Mouse (Mus musculus): ENCODE measurements around the gene Btbd18. TPM values are rescaled to one million over a fixed set of nuclear protein-coding genes. Genes with fewer than 3 reads are reported as not detected.

Gene Btbd18
- polyA plus RNA-seq, 1 experiment from 2014 or later = 0.10 TPM

- no peaks in the 10 kb centered on the region for H3K27me3 ChIP-seq (replicated peaks)
- H3K9me3 ChIP-seq (replicated peaks) = no peaks in the 10 kb centered on the region
- H3K9ac ChIP-seq = no peak overlapping the region; the same call in 1 of the 2 replicates
- ATAC-seq (ENCODE audit: insufficient number of reproducible peaks, low FRiP score) = no peak
- peak overlapping the region; percentile 68; the same call in 1 of the 2 replicates for H3K4me2 ChIP-seq
- WGBS = 88% methylated on average over 1 of the region's 1 CpGs
- H3K4me3 ChIP-seq = no peak overlapping the region
- H3K36me3 ChIP-seq = peaks cover 7% of the 10 kb centered on the region
- H3K27ac ChIP-seq (ENCODE audit: poor library complexity, severe bottlenecking) = peak overlapping the region; percentile 100
- peaks cover 62% of the 10 kb centered on the region for H3K4me1 ChIP-seq (replicated peaks)
Measured at GRCm38 (mm10) chr2:84632001-84632400, 26.9 kb upstream of the Btbd18 start.

GRCm38 (mm10) chr2:84632999-84633398, 25.9 kb upstream of the Btbd18 start:
- Histone ChIP-seq H3K4me1 (replicated peaks) (peaks cover 66% of the 10 kb centered on the region), H3K4me2 (peak overlapping the region; percentile 68), H3K36me3 (peaks cover 7% of the 10 kb centered on the region), H3K27ac (ENCODE audit: poor library complexity, severe bottlenecking) (peak overlapping the region; percentile 100), H3K27me3 (replicated peaks) (no peaks in the 10 kb centered on the region), H3K9ac (peak overlapping the region; percentile 55), H3K9me3 (replicated peaks) (no peaks in the 10 kb centered on the region), H3K4me3 (peak overlapping the region; percentile 20; the same call in 1 of the 2 replicates)
- peak; percentile 29; the same call in 1 of the 2 replicates for ATAC-seq (ENCODE audit: insufficient number of reproducible peaks, low FRiP score)
- 0% methylated on average over 3 of the region's 3 CpGs for WGBS

GRCm38 (mm10) chr2:84634006-84634405, 24.9 kb upstream of the Btbd18 start:
- 34% methylated on average over 4 of the region's 4 CpGs for WGBS
- Histone ChIP-seq H3K4me1 (replicated peaks) (peaks cover 71% of the 10 kb centered on the region), H3K27ac (ENCODE audit: poor library complexity, severe bottlenecking) (peak overlapping the region; percentile 100), H3K4me2 (peak overlapping the region; percentile 72), H3K9ac (peak overlapping the region; percentile 78), H3K36me3 (peaks cover 6% of the 10 kb centered on the region), H3K27me3 (replicated peaks) (no peaks in the 10 kb centered on the region), H3K4me3 (peak overlapping the region; percentile 19), H3K9me3 (replicated peaks) (no peaks in the 10 kb centered on the region)
- 0 out of 2 replicates have a peak, but pooled peaks have one; percentile 16 for ATAC-seq (ENCODE audit: insufficient number of reproducible peaks, low FRiP score)

GRCm38 (mm10) chr2:84634934-84635482, 23.9 kb upstream of the Btbd18 start:
- 10% methylated on average over 4 of the region's 4 CpGs for WGBS
- Histone ChIP-seq H3K4me2 (peak overlapping the region; percentile 72), H3K36me3 (peaks cover 2% of the 10 kb centered on the region; the same call in 1 of the 2 replicates), H3K27ac (ENCODE audit: poor library complexity, severe bottlenecking) (peak overlapping the region; percentile 100), H3K9me3 (replicated peaks) (no peaks in the 10 kb centered on the region), H3K9ac (peak overlapping the region; percentile 78), H3K27me3 (replicated peaks) (no peaks in the 10 kb centered on the region), H3K4me3 (peak overlapping the region; percentile 34), H3K4me1 (replicated peaks) (peaks cover 76% of the 10 kb centered on the region)
- ATAC-seq (ENCODE audit: insufficient number of reproducible peaks, low FRiP score) = no peak

- WGBS = 2% methylated on average over 2 of the region's 2 CpGs
- H3K9me3 ChIP-seq (replicated peaks) = no peaks in the 10 kb centered on the region
- ATAC-seq (ENCODE audit: insufficient number of reproducible peaks, low FRiP score) = peak; percentile 90
- peak overlapping the region; percentile 78; the same call in 1 of the 2 replicates for H3K9ac ChIP-seq
- peak overlapping the region; percentile 34; the same call in 1 of the 2 replicates for H3K4me3 ChIP-seq
- H3K27me3 ChIP-seq (replicated peaks) = no peaks in the 10 kb centered on the region
- peak overlapping the region; percentile 72 for H3K4me2 ChIP-seq
- H3K27ac ChIP-seq (ENCODE audit: poor library complexity, severe bottlenecking) = peak overlapping the region; percentile 100
- H3K4me1 ChIP-seq (replicated peaks) = peaks cover 81% of the 10 kb centered on the region
- H3K36me3 ChIP-seq = 0 out of 2 replicates have a peak, but pooled peaks cover 3% of the 10 kb centered on the region
Measured at GRCm38 (mm10) chr2:84635611-84636010, 23.3 kb upstream of the Btbd18 start.

- Histone ChIP-seq H3K4me3 (peak overlapping the region; percentile 34), H3K4me2 (peak overlapping the region; percentile 72), H3K9me3 (replicated peaks) (no peaks in the 10 kb centered on the region), H3K36me3 (peaks cover 3% of the 10 kb centered on the region; the same call in 1 of the 2 replicates), H3K4me1 (replicated peaks) (peaks cover 86% of the 10 kb centered on the region), H3K9ac (peak overlapping the region; percentile 61), H3K27me3 (replicated peaks) (no peaks in the 10 kb centered on the region), H3K27ac (ENCODE audit: poor library complexity, severe bottlenecking) (peak overlapping the region; percentile 100)
- 0 out of 2 replicates have a peak, but pooled peaks have one; percentile 12 for ATAC-seq (ENCODE audit: insufficient number of reproducible peaks, low FRiP score)
- 15% methylated on average over 8 of the region's 8 CpGs for whole genome bisulfite sequencing
Measured at GRCm38 (mm10) chr2:84636231-84636741, 22.6 kb upstream of the Btbd18 start.

- peaks cover 83% of the 10 kb centered on the region for H3K4me1 ChIP-seq (replicated peaks)
- 20% methylated on average over 7 of the region's 7 CpGs for WGBS
- H3K4me2 ChIP-seq = peak overlapping the region; percentile 62
- ATAC-seq (ENCODE audit: insufficient number of reproducible peaks, low FRiP score) = no peak
- H3K9ac ChIP-seq = peak overlapping the region; percentile 48; the same call in 1 of the 2 replicates
- H3K36me3 ChIP-seq = peaks cover 11% of the 10 kb centered on the region
- no peaks in the 10 kb centered on the region for H3K9me3 ChIP-seq (replicated peaks)
- H3K27me3 ChIP-seq (replicated peaks) = no peaks in the 10 kb centered on the region
- peak overlapping the region; percentile 21 for H3K4me3 ChIP-seq
- peak overlapping the region; percentile 100 for H3K27ac ChIP-seq (ENCODE audit: poor library complexity, severe bottlenecking)
Measured at GRCm38 (mm10) chr2:84637452-84638165, 21.3 kb upstream of the Btbd18 start.

GRCm38 (mm10) chr2:84638428-84639220, 20.3 kb upstream of the Btbd18 start:
- Histone ChIP-seq H3K36me3 (peaks cover 11% of the 10 kb centered on the region), H3K9me3 (replicated peaks) (no peaks in the 10 kb centered on the region), H3K4me3 (no peak overlapping the region), H3K4me1 (replicated peaks) (peaks cover 82% of the 10 kb centered on the region), H3K4me2 (peak overlapping the region; percentile 62), H3K9ac (peak overlapping the region; percentile 48; the same call in 1 of the 2 replicates), H3K27ac (ENCODE audit: poor library complexity, severe bottlenecking) (peak overlapping the region; percentile 100), H3K27me3 (replicated peaks) (no peaks in the 10 kb centered on the region)
- whole genome bisulfite sequencing = 33% methylated on average over 5 of the region's 5 CpGs
- no peak for ATAC-seq (ENCODE audit: insufficient number of reproducible peaks, low FRiP score)

- H3K4me2 ChIP-seq = no peak overlapping the region
- no peaks in the 10 kb centered on the region for H3K9me3 ChIP-seq (replicated peaks)
- H3K9ac ChIP-seq = no peak overlapping the region
- no peak overlapping the region for H3K4me3 ChIP-seq
- no peaks in the 10 kb centered on the region for H3K27me3 ChIP-seq (replicated peaks)
- H3K27ac ChIP-seq (ENCODE audit: poor library complexity, severe bottlenecking) = no peak overlapping the region
- H3K36me3 ChIP-seq = peaks cover 12% of the 10 kb centered on the region
- H3K4me1 ChIP-seq (replicated peaks) = peaks cover 70% of the 10 kb centered on the region
- no peak for ATAC-seq (ENCODE audit: insufficient number of reproducible peaks, low FRiP score)
Measured at GRCm38 (mm10) chr2:84640833-84641232, 18.0 kb upstream of the Btbd18 start.

GRCm38 (mm10) chr2:84646138-84646537, 12.7 kb upstream of the Btbd18 start:
- ATAC-seq (ENCODE audit: insufficient number of reproducible peaks, low FRiP score) = no peak
- WGBS = 57% methylated on average over 1 of the region's 1 CpGs
- Histone ChIP-seq H3K36me3 (peaks cover 10% of the 10 kb centered on the region), H3K27ac (ENCODE audit: poor library complexity, severe bottlenecking) (peak overlapping the region; percentile 51; the same call in 1 of the 2 replicates), H3K9ac (no peak overlapping the region), H3K4me2 (peak overlapping the region; percentile 29; the same call in 1 of the 2 replicates), H3K4me3 (no peak overlapping the region), H3K4me1 (replicated peaks) (peaks cover 45% of the 10 kb centered on the region), H3K27me3 (replicated peaks) (no peaks in the 10 kb centered on the region), H3K9me3 (replicated peaks) (no peaks in the 10 kb centered on the region)
